ENCODE assay signal across 9 mouse cellular contexts in genomic region chr6:116632129-116632528, GRCm38 (mm10). TPM values are rescaled to one million over a fixed set of nuclear protein-coding genes. Genes with fewer than 3 reads are reported as not detected.
A peak's percentile ranks its signal among the peaks of the same experiment; 100 is the strongest.
DNase-seq lines count a peak whose midpoint lies in the region; ATAC-seq and TF ChIP-seq lines count a peak whose summit lies in the region.
"Had no signal": no experiment of that assay in that cellular context is flagged by ENCODE, and none has a peak within 500 bp of the region (broad histone marks: within the 10 kb centered on the region; RNA-seq: fewer than 3 reads in every experiment).

No protein-coding gene starts in this region.

- 49% methylated on average over 1 of the region's 1 CpGs for WGBS in intestine, postnatal 0 days
- 50% methylated on average over 1 of the region's 1 CpGs for WGBS in intestine, embryonic 15.5 days

- no peaks in the 10 kb centered on the region for H3K27me3 ChIP-seq in intestine, postnatal 0 days (replicated peaks; ENCODE audit: control insufficient read depth, insufficient read depth, low read length)
- no peaks in the 10 kb centered on the region for H3K27me3 ChIP-seq in intestine, embryonic 15.5 days (replicated peaks)
- H3K27me3 ChIP-seq: megakaryocyte, embryonic 14.5 days had no signal

- H3K4me1 ChIP-seq in intestine, postnatal 0 days (replicated peaks; ENCODE audit: control insufficient read depth, insufficient read depth, low read length): peaks cover 9% of the 10 kb centered on the region; the same call in 1 of the 2 replicates
- peaks cover 6% of the 10 kb centered on the region for H3K4me1 ChIP-seq in intestine, embryonic 15.5 days (replicated peaks)

- H3K27ac ChIP-seq in intestine, postnatal 0 days (ENCODE audit: low read depth, low read length): no peak overlapping the region
- H3K27ac ChIP-seq in intestine, embryonic 15.5 days: no peak overlapping the region

- H3K4me2 ChIP-seq in intestine, postnatal 0 days (replicated peaks; ENCODE audit: low read depth): no peak overlapping the region
- no peak overlapping the region for H3K4me2 ChIP-seq in intestine, embryonic 15.5 days (replicated peaks)

- TF ChIP-seq CTCF in intestine, postnatal 0 days (IDR thresholded peaks at IDR 0.05; ENCODE audit: low read depth): peak; percentile 92

- no peaks in the 10 kb centered on the region for H3K36me3 ChIP-seq in intestine, postnatal 0 days (ENCODE audit: control insufficient read depth, insufficient read depth)
- no peaks in the 10 kb centered on the region for H3K36me3 ChIP-seq in intestine, embryonic 15.5 days

- intact Hi-C loops in heart, postnatal 14 days (cut with DNase I): loop anchor here (1.0 to 10.0 kb wide), 3 partner anchors 20 to 533 kb away; partner anchors contain the start of gene Cxcl12
- intact Hi-C loops in left cerebral cortex, postnatal 36 days (cut with DNase I): loop anchor here (5.0 kb wide), 1 partner anchor 1195 kb away; no protein-coding TSS in a partner anchor

- peak; percentile 78 for DNase-seq in R1 (ENCODE audit: low read depth, low spot score)
- DNase-seq in cerebellum, postnatal 14 days: peak; percentile 85 to 89
- DNase-seq in heart, postnatal 14 days: peak; percentile 85 to 91
- DNase-seq in left cerebral cortex, postnatal 36 days (ENCODE audit: low spot score in 2 of 2): peak; percentile 58 to 65
- peak; percentile 38 to 80 for DNase-seq in thymus, postnatal 10 days (ENCODE audit: low spot score in 2 of 2)

- no peak overlapping the region for H3K4me3 ChIP-seq in intestine, postnatal 0 days (ENCODE audit: low read depth, low read length)
- H3K4me3 ChIP-seq in intestine, embryonic 15.5 days (replicated peaks): no peak overlapping the region
- H3K4me3 ChIP-seq: megakaryocyte, embryonic 14.5 days had no signal

- H3K9ac ChIP-seq in intestine, postnatal 0 days (ENCODE audit: low read depth, low read length): no peak overlapping the region
- no peak overlapping the region for H3K9ac ChIP-seq in intestine, embryonic 15.5 days

- ATAC-seq in intestine, postnatal 0 days: no peak
- no peak for ATAC-seq in intestine, embryonic 15.5 days
- peak; percentile 54; the same call in 1 of the 2 replicates for ATAC-seq in neutrophil, adult 5-6 weeks (ENCODE audit: extremely low read depth, insufficient number of reproducible peaks, low FRiP score, poor library complexity, severe bottlenecking)

- H3K9me3 ChIP-seq in intestine, postnatal 0 days (ENCODE audit: control insufficient read depth): no peaks in the 10 kb centered on the region
- H3K9me3 ChIP-seq in intestine, embryonic 15.5 days: no peaks in the 10 kb centered on the region
- H3K9me3 ChIP-seq: megakaryocyte, embryonic 14.5 days had no signal

RNA-seq across cellular contexts. Expression of gene Zfp422, which starts 3.3 kb away (rescaled TPM):
- 41.8 and 43.3 TPM in 2 replicates for polyA plus RNA-seq in intestine, postnatal 0 days (2015; fragmentation: Nextera tagmentation; extraction: Ambion mirVana)
- polyA plus RNA-seq in intestine, embryonic 15.5 days (2015; fragmentation: Nextera tagmentation; extraction: Ambion mirVana): 111 and 126 TPM in 2 replicates
- total RNA-seq in heart, postnatal 14 days (2021): 10 to 100 TPM; 28.9 to 29.5 TPM
- 10 to 100 TPM; 24.0 to 28.5 TPM for total RNA-seq in left cerebral cortex, postnatal 36 days (2021)
- total RNA-seq in neutrophil, adult 5-6 weeks (2017): 11.6 and 12.8 TPM in 2 replicates

RNA-seq across cellular contexts. Expression of gene Depp1, which starts 18.3 kb away (rescaled TPM):
- polyA plus RNA-seq in intestine, postnatal 0 days (2015; fragmentation: Nextera tagmentation; extraction: Ambion mirVana): 11.2 and 13.0 TPM in 2 replicates
- polyA plus RNA-seq in intestine, embryonic 15.5 days (2015; fragmentation: Nextera tagmentation; extraction: Ambion mirVana): 25.6 and 28.0 TPM in 2 replicates
- total RNA-seq in heart, postnatal 14 days (2021): 100 to 1,000 TPM in 1 of 2 experiments, 10 to 100 TPM in 1; 99.4 to 129 TPM
- 1 to 10 TPM; 1.0 to 1.8 TPM for total RNA-seq in left cerebral cortex, postnatal 36 days (2021)
- not detected in 2 replicates for total RNA-seq in neutrophil, adult 5-6 weeks (2017)

RNA-seq across cellular contexts. Expression of gene Rassf4, which starts 41.6 kb away (rescaled TPM):
- polyA plus RNA-seq in intestine, postnatal 0 days (2015; fragmentation: Nextera tagmentation; extraction: Ambion mirVana): 6.4 and 6.7 TPM in 2 replicates
- polyA plus RNA-seq in intestine, embryonic 15.5 days (2015; fragmentation: Nextera tagmentation; extraction: Ambion mirVana): 9.9 and 11.3 TPM in 2 replicates
- total RNA-seq in heart, postnatal 14 days (2021): 1 to 10 TPM; 7.7 TPM
- total RNA-seq in left cerebral cortex, postnatal 36 days (2021): 1 to 10 TPM; 4.6 to 5.1 TPM
- 32.2 and 39.9 TPM in 2 replicates for total RNA-seq in neutrophil, adult 5-6 weeks (2017)

RNA-seq across cellular contexts. Expression of gene Olfr215, which starts 48.1 kb away (rescaled TPM):
- not detected in 2 replicates for polyA plus RNA-seq in intestine, postnatal 0 days (2015; fragmentation: Nextera tagmentation; extraction: Ambion mirVana)
- not detected in 2 replicates for polyA plus RNA-seq in intestine, embryonic 15.5 days (2015; fragmentation: Nextera tagmentation; extraction: Ambion mirVana)
- not detected for total RNA-seq in heart, postnatal 14 days (2021)
- not detected for total RNA-seq in left cerebral cortex, postnatal 36 days (2021)
- not detected in 2 replicates for total RNA-seq in neutrophil, adult 5-6 weeks (2017)

Comparison
In these comparisons a context has a peak if more than half of its experiments do, and no peak if none do; other contexts are left out.
1. RNA of gene Depp1, which starts 18.3 kb away (total RNA-seq): 99.4 to 129 TPM in heart, postnatal 14 days; 1.0 to 1.8 TPM in left cerebral cortex, postnatal 36 days and not detected in neutrophil, adult 5-6 weeks; every median in the first group is over 10 times any median in the second.
2. Peak in every context shown above with its lines, with median percentiles within 50 percentile points of each other: DNase-seq.